Mouse (Mus musculus) forebrain, embryonic 11.5 days (tissue): ENCODE measurements around the gene Gmip. TPM values are rescaled to one million over a fixed set of nuclear protein-coding genes. Genes with fewer than 3 reads are reported as not detected.

Experiments used
- polyA plus RNA-seq: library from polyadenylated mRNA; unstranded; fragments of >200 nt; fragmentation: Nextera tagmentation; extraction: Ambion mirVana; gene quantifications from 2 replicates; pipeline ENCODE4 v1.2.1, GENCODE M21; 2014

Gene Gmip
- polyA plus RNA-seq, 1 experiment from 2014 or later, result 11.0 TPM

Other genes with a start within 250 kb of the Gmip start
- gene Zfp868, start 183.1 kb upstream of the Gmip start, polyA plus RNA-seq, result 35.6 and 37.7 TPM in 2 replicates
- 2.8 and 3.0 TPM in 2 replicates for gene Zfp964, start 154.2 kb upstream of the Gmip start, polyA plus RNA-seq
- 31.6 and 37.8 TPM in 2 replicates for gene Zfp869, start 98.0 kb upstream of the Gmip start, polyA plus RNA-seq
- gene Zfp963, start 58.7 kb upstream of the Gmip start, polyA plus RNA-seq, result 5.8 and 8.2 TPM in 2 replicates
- gene Gm20422, start 33.8 kb upstream of the Gmip start, polyA plus RNA-seq, result 0.68 and 0.91 TPM in 2 replicates
- 53.6 and 58.4 TPM in 2 replicates for gene Atp13a1, start 17.5 kb upstream of the Gmip start, polyA plus RNA-seq
- gene Zfp866, start 17.5 kb upstream of the Gmip start, polyA plus RNA-seq, result 45.0 and 45.8 TPM in 2 replicates
- gene Lpar2, start 13.8 kb downstream of the Gmip start, polyA plus RNA-seq, result 1.1 and 1.3 TPM in 2 replicates
- gene Pbx4, start 23.8 kb downstream of the Gmip start, polyA plus RNA-seq, result 48.7 and 50.3 TPM in 2 replicates
- 0.20 and 0.35 TPM in 2 replicates for gene Cilp2, start 79.0 kb downstream of the Gmip start, polyA plus RNA-seq
- 5.2 and 6.0 TPM in 2 replicates for gene Tssk6, start 93.5 kb downstream of the Gmip start, polyA plus RNA-seq
- 153 and 155 TPM in 2 replicates for gene Ndufa13, start 93.9 kb downstream of the Gmip start, polyA plus RNA-seq
- 4.0 and 4.4 TPM in 2 replicates for gene Yjefn3, start 94.0 kb downstream of the Gmip start, polyA plus RNA-seq
- gene Gatad2a, start 187.7 kb downstream of the Gmip start, polyA plus RNA-seq, result 81.7 and 88.6 TPM in 2 replicates
- 53.8 and 56.4 TPM in 2 replicates for gene Mau2, start 234.1 kb downstream of the Gmip start, polyA plus RNA-seq
- gene Sugp1, start 234.1 kb downstream of the Gmip start, polyA plus RNA-seq, result 44.6 and 45.4 TPM in 2 replicates